Mouse (Mus musculus) midbrain, embryonic 14.5 days (tissue): ENCODE data around the gene Lsm3. TPM values are rescaled to one million over a fixed set of nuclear protein-coding genes. Genes with fewer than 3 reads are reported as not detected.

ENCODE experiments used
- ATAC-seq: fragments of 200-750 bp; cut with Nextera tagmentation; 2 replicates; pipeline ENCODE4 v1.8.0; 2017; ENCODE audit warnings: moderate number of reproducible peaks, moderate library complexity; ENCODE audit not compliant: low FRiP score, low TSS enrichment
- DNase-seq: peaks from one replicate; pipeline ENCODE4 v3.0.0-alpha.2; 2015
- H3K27ac ChIP-seq: fragments of 300-500 bp; sonication (generic); replicated peaks from 2 replicates; pipeline ENCODE4 v1.5.1; 2014; ENCODE audit warnings: mild to moderate bottlenecking, low read depth, low read length, moderate library complexity
- H3K27me3 ChIP-seq: fragments of 300-500 bp; sonication (generic); 2 replicates; pipeline ENCODE4 v1.6.1; 2014; ENCODE audit warnings: low read length, control low read depth, mixed read lengths; ENCODE audit not compliant: control insufficient read depth, insufficient read depth
- H3K36me3 ChIP-seq: fragments of 300-500 bp; sonication (generic); 2 replicates; pipeline ENCODE4 v1.6.1; 2014; ENCODE audit warnings: low read length, control low read depth; ENCODE audit not compliant: control insufficient read depth, insufficient read depth
- H3K4me1 ChIP-seq: fragments of 300-500 bp; sonication (generic); 2 replicates; pipeline ENCODE4 v1.6.1; 2014; ENCODE audit warnings: mild to moderate bottlenecking, antibody characterized with exemption, low read length, control low read depth; ENCODE audit not compliant: control insufficient read depth, insufficient read depth
- H3K4me2 ChIP-seq: fragments of 300-500 bp; sonication (generic); 2 replicates; pipeline ENCODE4 v1.6.1; 2014; ENCODE audit warnings: mild to moderate bottlenecking, low read length, moderate library complexity
- H3K4me3 ChIP-seq: fragments of 300-500 bp; sonication (generic); replicated peaks from 2 replicates; pipeline ENCODE4 v1.5.1; 2014; ENCODE audit warnings: low read depth, low read length
- H3K9ac ChIP-seq: fragments of 300-500 bp; sonication (generic); replicated peaks from 2 replicates; pipeline ENCODE4 v1.6.1; 2014; ENCODE audit warnings: mild to moderate bottlenecking, low read length, moderate library complexity
- H3K9me3 ChIP-seq: fragments of 300-500 bp; sonication (generic); 2 replicates; pipeline ENCODE4 v1.6.1; 2016; ENCODE audit warnings: low read length, control low read depth, mixed read lengths; ENCODE audit not compliant: control insufficient read depth
- WGBS: fragments of 180-500 bp; shearing (Covaris S2); extraction: QIAGEN DNeasy Blood & Tissue Kit; methylation state at CpG from one replicate; pipeline ENCODE4 v1.1.7; 2014; 5-methylcytosine and 5-hydroxymethylcytosine counted together
- polyA plus RNA-seq: library from polyadenylated mRNA; unstranded; fragments of >200 nt; fragmentation: Nextera tagmentation; extraction: Ambion mirVana; gene quantifications from 2 replicates; pipeline ENCODE4 v1.2.1, GENCODE M21; 2014

Lsm3 gene
- polyA plus RNA-seq, 1 experiment from 2014 or later, result 174 TPM

DNA sequence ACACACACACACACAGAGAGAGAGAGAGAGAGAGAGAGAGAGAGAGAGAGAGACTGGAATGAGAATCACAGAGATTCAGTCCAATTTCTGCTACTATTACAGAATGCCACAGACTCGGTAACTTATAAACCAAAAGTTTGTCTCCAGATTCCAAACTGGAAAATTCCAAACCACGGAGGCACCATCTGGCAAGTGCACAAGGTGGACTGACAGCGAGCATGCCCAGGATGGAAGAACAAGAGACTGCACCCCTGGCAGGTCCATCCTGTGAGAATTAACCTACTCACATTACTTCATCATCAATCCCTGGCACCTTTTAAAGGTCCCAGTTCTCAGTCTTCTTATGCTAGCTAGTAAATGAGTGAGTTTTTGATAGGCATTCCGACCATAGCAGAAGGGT, 18.5 kb downstream of the Lsm3 start:
- no peak for DNase-seq
- 88% methylated on average over 4 of the region's 4 CpGs for WGBS
- H3K4me2 ChIP-seq, result no peak overlapping the region

DNA sequence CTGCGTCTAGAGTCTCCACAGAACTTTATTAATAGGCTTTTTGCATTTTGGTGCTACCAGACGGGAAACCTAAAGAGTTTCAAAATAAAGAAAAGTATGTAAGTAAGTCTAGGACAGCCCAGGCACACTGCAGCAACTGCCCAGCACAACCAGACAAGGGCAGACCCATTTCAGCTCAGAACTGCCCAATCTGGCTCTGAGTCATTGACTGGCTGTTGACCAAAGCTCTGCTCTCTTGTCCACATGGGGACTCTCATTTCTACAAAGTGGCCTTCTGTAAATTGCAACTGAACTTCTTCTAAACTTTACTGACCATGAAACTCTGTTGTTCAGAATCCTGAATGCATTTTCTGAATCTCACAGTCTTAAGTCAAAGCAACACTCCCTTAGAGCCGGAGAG, 19.5 kb downstream of the Lsm3 start:
- H3K27me3 ChIP-seq, result no peaks in the 10 kb centered on the region
- ATAC-seq (no peak), DNase-seq (no peak)
- no peaks in the 10 kb centered on the region for H3K9me3 ChIP-seq
- H3K27ac ChIP-seq, result no peak overlapping the region
- 60% methylated on average over 3 of the region's 3 CpGs for WGBS
- H3K36me3 ChIP-seq, result no peaks in the 10 kb centered on the region
- H3K4me2 ChIP-seq, result no peak overlapping the region
- no peak overlapping the region for H3K9ac ChIP-seq
- no peaks in the 10 kb centered on the region for H3K4me1 ChIP-seq
- no peak overlapping the region for H3K4me3 ChIP-seq

More for the DNA sequence above, 18.5 kb downstream of the Lsm3 start:
- H3K27me3 ChIP-seq, result no peaks in the 10 kb centered on the region
- no peak overlapping the region for H3K27ac ChIP-seq
- H3K9me3 ChIP-seq, result no peaks in the 10 kb centered on the region
- H3K9ac ChIP-seq, result no peak overlapping the region
- H3K4me1 ChIP-seq, result no peaks in the 10 kb centered on the region
- no peaks in the 10 kb centered on the region for H3K36me3 ChIP-seq
- no peak overlapping the region for H3K4me3 ChIP-seq
- ATAC-seq, result no peak

DNA sequence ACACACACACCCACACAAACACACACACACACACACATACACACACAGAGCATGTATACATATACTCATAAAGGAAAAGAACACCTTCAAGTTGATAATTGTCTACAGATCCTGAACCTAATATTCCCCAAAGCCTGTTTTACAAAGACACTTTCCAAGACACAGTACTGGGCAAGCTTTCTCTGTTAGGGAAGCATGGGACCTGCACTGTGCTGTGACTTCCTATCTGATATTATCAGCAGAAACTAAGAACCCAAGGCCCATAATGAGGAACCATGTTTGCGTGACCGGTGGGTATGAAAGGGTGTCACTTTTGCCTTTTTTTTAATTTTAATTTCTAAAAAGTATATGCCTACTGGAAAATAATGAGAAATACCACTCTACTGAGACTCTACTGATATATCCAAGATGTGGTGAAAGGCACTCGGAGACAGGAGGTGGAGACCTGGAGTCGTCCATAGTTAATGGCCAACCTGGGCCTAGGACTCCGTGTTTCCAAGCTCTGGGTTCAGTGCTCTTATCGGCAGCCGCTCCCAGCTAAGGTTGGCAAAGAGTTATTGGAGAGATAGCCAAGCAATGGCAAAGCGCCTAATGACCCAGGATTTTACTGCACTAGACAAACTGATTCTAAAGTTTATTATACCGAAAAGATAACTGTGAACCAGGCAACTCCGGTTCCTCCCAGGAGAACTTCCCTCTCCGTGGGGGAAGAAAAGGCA, 20.5 kb downstream of the Lsm3 start:
- Histone ChIP-seq H3K27me3 (no peaks in the 10 kb centered on the region), H3K36me3 (no peaks in the 10 kb centered on the region), H3K4me1 (no peaks in the 10 kb centered on the region), H3K9me3 (no peaks in the 10 kb centered on the region), H3K27ac (no peak overlapping the region), H3K9ac (no peak overlapping the region), H3K4me3 (no peak overlapping the region), H3K4me2 (no peak overlapping the region)
- 92% methylated on average over 11 of the region's 11 CpGs for WGBS
- ATAC-seq (no peak), DNase-seq (no peak)

DNA sequence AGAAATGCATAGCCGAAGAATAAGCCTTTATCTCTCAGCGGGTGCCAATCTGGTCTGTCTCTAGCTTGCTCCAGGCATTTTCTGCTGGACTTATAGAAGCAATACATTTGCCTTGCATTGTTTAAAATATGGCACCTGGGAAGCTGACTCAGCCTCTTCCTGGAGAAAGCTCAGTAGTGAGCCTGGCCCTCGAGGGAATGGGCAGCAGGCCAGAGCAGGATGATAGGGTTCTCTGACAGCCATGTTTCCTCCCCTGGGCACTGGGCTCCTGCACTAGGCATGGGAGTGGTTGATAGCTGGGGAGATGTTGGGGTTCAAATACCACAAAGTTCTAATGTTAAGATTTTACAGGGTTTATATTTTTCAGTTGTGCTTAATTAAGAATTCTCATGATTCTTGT, 25.5 kb downstream of the Lsm3 start:
- no peaks in the 10 kb centered on the region for H3K27me3 ChIP-seq

GRCm38 (mm10) chr6:91543056-91543455, 27.3 kb downstream of the Lsm3 start:
- Histone ChIP-seq H3K9ac (no peak overlapping the region), H3K27ac (no peak overlapping the region), H3K9me3 (no peaks in the 10 kb centered on the region), H3K27me3 (no peaks in the 10 kb centered on the region), H3K4me1 (no peaks in the 10 kb centered on the region), H3K4me2 (no peak overlapping the region), H3K36me3 (no peaks in the 10 kb centered on the region), H3K4me3 (no peak overlapping the region)
- DNase-seq (no peak), ATAC-seq (no peak)
- 89% methylated on average over 5 of the region's 5 CpGs for whole genome bisulfite sequencing

More for the DNA sequence above, 25.5 kb downstream of the Lsm3 start:
- Histone ChIP-seq H3K36me3 (no peaks in the 10 kb centered on the region), H3K4me2 (no peak overlapping the region), H3K4me1 (no peaks in the 10 kb centered on the region), H3K9me3 (no peaks in the 10 kb centered on the region), H3K27ac (no peak overlapping the region), H3K9ac (no peak overlapping the region), H3K4me3 (no peak overlapping the region)
- 67% methylated on average over 3 of the region's 3 CpGs for WGBS
- no peak for ATAC-seq
- no peak for DNase-seq

DNA sequence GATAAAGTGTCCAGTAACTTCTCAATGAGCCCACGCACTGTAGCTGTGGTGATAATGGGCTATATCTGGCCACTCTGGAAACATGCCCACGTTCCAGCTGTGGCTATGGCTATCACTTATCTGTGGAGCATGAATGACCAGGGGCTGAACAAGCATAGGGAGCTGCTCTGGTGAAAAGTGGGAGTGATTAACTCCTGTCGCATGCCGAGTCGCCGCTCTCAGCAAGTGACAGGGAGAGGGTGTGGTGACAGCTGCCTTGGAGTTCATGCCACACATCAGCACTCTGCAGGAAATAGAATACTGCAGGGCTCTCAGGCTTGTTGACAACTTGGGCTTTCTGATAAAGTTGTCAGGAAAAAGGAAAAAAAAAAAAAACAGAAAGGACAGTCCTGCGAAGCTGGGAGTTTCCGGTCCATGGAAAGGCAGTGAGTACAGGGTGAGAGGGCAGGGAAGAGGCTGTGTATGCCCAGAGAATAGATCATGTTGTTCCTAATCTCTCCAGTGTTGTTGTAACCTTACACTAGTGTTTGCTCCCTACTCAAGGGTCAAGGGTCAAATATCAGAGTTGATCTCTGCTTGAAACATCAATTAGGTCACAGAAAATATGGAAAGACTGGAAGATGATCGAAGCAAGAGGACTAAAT, 30.6 kb downstream of the Lsm3 start:
- Histone ChIP-seq H3K4me2 (no peak overlapping the region), H3K9ac (no peak overlapping the region), H3K4me1 (no peaks in the 10 kb centered on the region), H3K27me3 (no peaks in the 10 kb centered on the region), H3K4me3 (no peak overlapping the region), H3K36me3 (no peaks in the 10 kb centered on the region), H3K9me3 (no peaks in the 10 kb centered on the region), H3K27ac (no peak overlapping the region)
- ATAC-seq (no peak), DNase-seq (no peak)
- WGBS, result 69% methylated on average over 9 of the region's 9 CpGs

GRCm38 (mm10) chr6:91547313-91547712, 31.6 kb downstream of the Lsm3 start:
- no peak overlapping the region for H3K27ac ChIP-seq
- no peaks in the 10 kb centered on the region for H3K27me3 ChIP-seq
- H3K4me2 ChIP-seq, result no peak overlapping the region
- DNase-seq, result no peak
- no peak for ATAC-seq
- H3K9ac ChIP-seq, result no peak overlapping the region
- H3K36me3 ChIP-seq, result no peaks in the 10 kb centered on the region
- H3K4me3 ChIP-seq, result no peak overlapping the region
- H3K4me1 ChIP-seq, result no peaks in the 10 kb centered on the region
- no peaks in the 10 kb centered on the region for H3K9me3 ChIP-seq
- WGBS, result 61% methylated on average over 1 of the region's 1 CpGs

DNA sequence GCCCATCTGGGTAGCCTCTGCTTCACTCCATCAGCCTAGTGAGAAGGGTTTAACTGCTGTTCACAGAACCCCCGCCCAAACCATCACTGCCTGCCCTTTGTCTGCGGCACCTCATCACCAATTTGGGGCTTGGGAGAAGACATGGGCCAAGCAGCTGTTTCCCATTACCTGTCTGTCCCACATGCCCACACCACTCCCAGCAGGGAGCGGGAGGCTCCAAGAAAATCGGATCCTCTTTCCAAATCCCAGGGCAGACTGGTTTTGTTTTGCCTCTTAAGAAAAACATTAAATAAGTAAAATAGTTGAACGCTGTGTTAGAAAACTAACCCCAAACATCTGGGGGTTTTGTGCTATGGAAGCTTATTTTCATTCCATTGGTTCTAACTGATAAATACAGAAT, 33.9 kb downstream of the Lsm3 start:
- no peaks in the 10 kb centered on the region for H3K4me1 ChIP-seq
- DNase-seq, result no peak
- no peak overlapping the region for H3K9ac ChIP-seq
- no peak overlapping the region for H3K4me3 ChIP-seq
- no peaks in the 10 kb centered on the region for H3K9me3 ChIP-seq
- no peak for ATAC-seq
- H3K36me3 ChIP-seq, result no peaks in the 10 kb centered on the region
- H3K27me3 ChIP-seq, result no peaks in the 10 kb centered on the region
- WGBS, result 87% methylated on average over 5 of the region's 5 CpGs
- no peak overlapping the region for H3K27ac ChIP-seq
- no peak overlapping the region for H3K4me2 ChIP-seq

- no peaks in the 10 kb centered on the region for H3K27me3 ChIP-seq
- no peak overlapping the region for H3K4me2 ChIP-seq
- DNase-seq, result no peak
- no peak overlapping the region for H3K4me3 ChIP-seq
- H3K36me3 ChIP-seq, result no peaks in the 10 kb centered on the region
- WGBS, result 95% methylated on average over 3 of the region's 3 CpGs
- no peak overlapping the region for H3K9ac ChIP-seq
- no peak for ATAC-seq
- H3K27ac ChIP-seq, result no peak overlapping the region
- no peaks in the 10 kb centered on the region for H3K9me3 ChIP-seq
- no peaks in the 10 kb centered on the region for H3K4me1 ChIP-seq
Measured at GRCm38 (mm10) chr6:91551671-91552070, 35.9 kb downstream of the Lsm3 start.
